Mouse (Mus musculus) bone marrow, adult 2 months (tissue): ENCODE data around the gene Loxl3. TPM values are rescaled to one million over a fixed set of nuclear protein-coding genes. Genes with fewer than 3 reads are reported as not detected.

ENCODE experiments used
- H3K27ac ChIP-seq: fragments of 200-500 bp; 2 replicates; pipeline ENCODE4 v1.5.1; 2012; ENCODE audit warnings: low read depth, mild to moderate bottlenecking, control low read depth, inconsistent platforms, low read length; ENCODE audit not compliant: control insufficient read depth, poor library complexity, insufficient read depth
- H3K4me1 ChIP-seq: fragments of 200-500 bp; 2 replicates; pipeline ENCODE4 v1.6.1; 2011; ENCODE audit warnings: low read length; ENCODE audit not compliant: control insufficient read depth, insufficient read depth
- H3K4me3 ChIP-seq: fragments of 200-500 bp; replicated peaks from 2 replicates; pipeline ENCODE3; 2011; ENCODE audit warnings: mild to moderate bottlenecking, low read depth, low read length, control low read depth; ENCODE audit not compliant: control insufficient read depth
- CTCF ChIP-seq: fragments of 200-500 bp; IDR thresholded peaks from 2 replicates; pipeline ENCODE4 v1.5.1; 2011; ENCODE audit warnings: low read length, control low read depth; ENCODE audit not compliant: control insufficient read depth, insufficient read depth
- POLR2A ChIP-seq: fragments of 200-500 bp; IDR thresholded peaks from 2 replicates; pipeline ENCODE4 v1.6.1; 2011; ENCODE audit warnings: low read depth, mild to moderate bottlenecking, control low read depth, low read length, borderline replicate concordance; ENCODE audit not compliant: control insufficient read depth
- WGBS: fragments of 180-500 bp; shearing (Covaris S2); methylation state at CpG from one replicate; pipeline ENCODE4 v1.1.7; 2018; 5-methylcytosine and 5-hydroxymethylcytosine counted together
- polyA plus RNA-seq: library from polyadenylated mRNA; stranded (reverse); fragments of >200 nt; gene quantifications from 2 replicates; pipeline ENCODE4 v1.2.4, GENCODE M21; 2011; ENCODE audit warnings: low replicate concordance; ENCODE audit not compliant: missing spikeins, insufficient read depth, insufficient read length

The Loxl3 gene
- polyA plus RNA-seq, 1 experiment, result 13.3 TPM

GRCm38 (mm10) chr6:83020836-83021593, 13.0 kb upstream of the Loxl3 start:
- Histone ChIP-seq H3K4me3 (no peak overlapping the region), H3K4me1 (peaks cover 6% of the 10 kb centered on the region), H3K27ac (no peak overlapping the region)
- WGBS, result 74% methylated on average over 4 of the region's 4 CpGs
- TF ChIP-seq POLR2A (no peak), CTCF (no peak)

- no peak for TF ChIP-seq POLR2A
- no peak for TF ChIP-seq CTCF
- no peak overlapping the region; the same call in 1 of the 2 replicates for H3K27ac ChIP-seq
- WGBS, result 78% methylated on average over 9 of the region's 9 CpGs
- peaks cover 7% of the 10 kb centered on the region; the same call in 1 of the 2 replicates for H3K4me1 ChIP-seq
- H3K4me3 ChIP-seq, result no peak overlapping the region
Observed at GRCm38 (mm10) chr6:83023008-83023407, 11.0 kb upstream of the Loxl3 start.

DNA sequence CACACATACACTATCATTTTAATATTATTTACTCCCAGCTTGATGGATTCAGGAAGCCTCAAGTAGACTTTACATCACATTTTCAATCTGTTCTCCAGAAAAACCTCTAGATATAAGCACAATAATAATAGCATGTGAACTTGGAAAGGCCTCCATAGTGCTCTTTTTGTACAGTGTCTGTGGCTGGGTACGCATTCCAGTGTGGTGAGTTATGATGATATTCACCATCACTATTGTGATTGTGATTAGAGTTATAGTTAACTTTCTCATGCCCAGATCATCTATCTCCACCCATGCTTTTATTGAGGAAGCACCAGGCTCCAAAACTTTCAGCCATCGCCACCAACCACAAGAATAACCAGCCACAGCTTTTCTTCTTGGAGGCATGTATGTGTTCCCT, 10.2 kb upstream of the Loxl3 start:
- TF ChIP-seq CTCF (no peak), POLR2A (no peak)
- Histone ChIP-seq H3K4me3 (no peak overlapping the region), H3K27ac (no peak overlapping the region), H3K4me1 (peaks cover 7% of the 10 kb centered on the region; the same call in 1 of the 2 replicates)
- 83% methylated on average over 2 of the region's 2 CpGs for WGBS

- WGBS, result 52% methylated on average over 4 of the region's 4 CpGs
- Histone ChIP-seq H3K27ac (no peak overlapping the region), H3K4me3 (no peak overlapping the region), H3K4me1 (peaks cover 7% of the 10 kb centered on the region; the same call in 1 of the 2 replicates)
- TF ChIP-seq CTCF, result no peak
- no peak for TF ChIP-seq POLR2A
Observed at GRCm38 (mm10) chr6:83024421-83024820, 9.6 kb upstream of the Loxl3 start.

GRCm38 (mm10) chr6:83025221-83025620, 8.8 kb upstream of the Loxl3 start:
- 72% methylated on average over 4 of the region's 4 CpGs for WGBS
- TF ChIP-seq CTCF (no peak), POLR2A (no peak)
- Histone ChIP-seq H3K4me1 (peaks cover 4% of the 10 kb centered on the region; the same call in 1 of the 2 replicates), H3K27ac (no peak overlapping the region), H3K4me3 (no peak overlapping the region)

DNA sequence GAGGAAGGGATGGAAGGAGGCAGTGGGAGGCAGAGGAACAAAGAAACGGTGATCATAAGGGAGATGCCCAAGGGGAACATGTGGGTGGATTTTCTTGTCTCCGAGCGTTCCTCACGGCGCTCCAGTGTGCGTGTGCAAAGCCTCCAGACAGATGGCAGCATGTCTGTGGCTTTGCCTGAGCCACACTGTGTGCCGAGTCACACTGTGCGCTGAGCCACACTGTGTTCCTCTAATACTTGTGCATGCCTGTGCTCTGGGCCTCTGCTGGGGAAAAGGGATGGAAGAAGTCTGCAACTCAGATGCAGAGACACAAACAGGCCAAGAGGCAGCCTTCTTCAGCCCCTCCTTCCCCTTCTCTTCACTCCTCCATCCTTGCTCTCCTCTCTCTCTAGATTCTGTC, 6.7 kb upstream of the Loxl3 start:
- H3K4me3 ChIP-seq, result no peak overlapping the region
- 65% methylated on average over 8 of the region's 8 CpGs for WGBS
- TF ChIP-seq POLR2A (no peak), CTCF (no peak)
- H3K27ac ChIP-seq, result no peak overlapping the region
- H3K4me1 ChIP-seq, result peaks cover 4% of the 10 kb centered on the region; the same call in 1 of the 2 replicates

- 29% methylated on average over 7 of the region's 9 CpGs for WGBS
- Histone ChIP-seq H3K4me3 (no peak overlapping the region), H3K4me1 (peaks cover 4% of the 10 kb centered on the region; the same call in 1 of the 2 replicates), H3K27ac (no peak overlapping the region)
- TF ChIP-seq CTCF, result no peak
Observed at GRCm38 (mm10) chr6:83027706-83028105, 6.3 kb upstream of the Loxl3 start.

- no peak overlapping the region for H3K27ac ChIP-seq
- peaks cover 4% of the 10 kb centered on the region; the same call in 1 of the 2 replicates for H3K4me1 ChIP-seq
- 82% methylated on average over 10 of the region's 10 CpGs for WGBS
- no peak overlapping the region for H3K4me3 ChIP-seq
- no peak for TF ChIP-seq POLR2A
Observed at GRCm38 (mm10) chr6:83029777-83030176, 4.2 kb upstream of the Loxl3 start.
